Mouse (Mus musculus) limb, embryonic 14.5 days (tissue): ENCODE measurements around the gene Fgf11. TPM values are rescaled to one million over a fixed set of nuclear protein-coding genes. Genes with fewer than 3 reads are reported as not detected.

Source experiments
- ATAC-seq: fragments of 200-750 bp; cut with Nextera tagmentation; 2 replicates; pipeline ENCODE4 v1.8.0; 2017; ENCODE audit warnings: low read depth, moderate number of reproducible peaks, moderate TSS enrichment; ENCODE audit not compliant: low FRiP score
- DNase-seq: peaks from one replicate; pipeline ENCODE4 v3.0.0-alpha.2; 2015; ENCODE audit warnings: low spot score
- H3K27ac ChIP-seq: fragments of 300-500 bp; sonication (generic); replicated peaks from 2 replicates; pipeline ENCODE4 v1.5.1; 2014; ENCODE audit warnings: low read depth, mild to moderate bottlenecking, low read length, moderate library complexity, mixed read lengths
- H3K27me3 ChIP-seq: fragments of 300-500 bp; sonication (generic); 2 replicates; pipeline ENCODE4 v1.6.1; 2014; ENCODE audit warnings: low read length, mixed read lengths; ENCODE audit not compliant: control insufficient read depth, insufficient read depth
- H3K36me3 ChIP-seq: fragments of 300-500 bp; sonication (generic); 2 replicates; pipeline ENCODE4 v1.6.1; 2014; ENCODE audit warnings: mild to moderate bottlenecking, low read length, moderate library complexity, mixed read lengths; ENCODE audit not compliant: control insufficient read depth, insufficient read depth
- H3K4me1 ChIP-seq: fragments of 300-500 bp; sonication (generic); 2 replicates; pipeline ENCODE4 v1.6.1; 2014; ENCODE audit warnings: antibody characterized with exemption, low read length, mixed read lengths; ENCODE audit not compliant: control insufficient read depth, insufficient read depth
- H3K4me2 ChIP-seq: fragments of 300-500 bp; sonication (generic); replicated peaks from 2 replicates; pipeline ENCODE4 v1.6.1; 2014; ENCODE audit warnings: low read depth, mild to moderate bottlenecking, low read length, moderate library complexity; ENCODE audit not compliant: severe bottlenecking
- H3K4me3 ChIP-seq: fragments of 300-500 bp; sonication (generic); replicated peaks from 2 replicates; pipeline ENCODE4 v1.5.1; 2014; ENCODE audit warnings: low read length
- H3K9ac ChIP-seq: fragments of 300-500 bp; sonication (generic); 2 replicates; pipeline ENCODE4 v1.6.1; 2014; ENCODE audit warnings: mild to moderate bottlenecking, low read depth, low read length, moderate library complexity; ENCODE audit not compliant: severe bottlenecking
- H3K9me3 ChIP-seq: fragments of 300-500 bp; sonication (generic); 2 replicates; pipeline ENCODE4 v1.6.1; 2016; ENCODE audit warnings: low read length; ENCODE audit not compliant: control insufficient read depth
- POLR2A ChIP-seq: fragments of 200-500 bp; IDR thresholded peaks from 2 replicates; pipeline ENCODE4 v1.8.0; 2012; ENCODE audit warnings: inconsistent platforms, mild to moderate bottlenecking, moderate library complexity, borderline replicate concordance; ENCODE audit not compliant: insufficient read depth, insufficient read length; ENCODE audit errors: extremely low read depth
- WGBS: fragments of 180-500 bp; shearing (Covaris S2); extraction: QIAGEN DNeasy Blood & Tissue Kit; methylation state at CpG from one replicate; pipeline ENCODE4 v1.1.7; 2014; 5-methylcytosine and 5-hydroxymethylcytosine counted together
- polyA plus RNA-seq, 2 experiments: library from polyadenylated mRNA; depleted of rRNA in 1 of 2; stranded (reverse) in 1 of 2; unstranded in 1 of 2; fragments of >200 nt; fragmentation: Nextera tagmentation in 1 of 2; extraction: Ambion mirVana in 1 of 2; gene quantifications; 2 replicates each; pipeline versions ENCODE4 v1.2.1 to v1.2.3; 2012 to 2014

Fgf11 gene
- polyA plus RNA-seq, 2 experiments: 2.2 to 17.2 TPM

- Histone ChIP-seq H3K4me3 (peak overlapping the region; percentile 68), H3K36me3 (peaks cover 40% of the 10 kb centered on the region), H3K27me3 (no peaks in the 10 kb centered on the region), H3K27ac (peak overlapping the region; percentile 84), H3K9ac (peak overlapping the region; percentile 85), H3K9me3 (no peaks in the 10 kb centered on the region), H3K4me1 (peaks cover 17% of the 10 kb centered on the region), H3K4me2 (peak overlapping the region; percentile 93)
- 10% methylated on average over 37 of the region's 37 CpGs for WGBS
- ATAC-seq: peak; percentile 34
- TF ChIP-seq POLR2A: no peak
- DNase-seq: peak; percentile 16
These were observed 45.4 kb upstream of the Fgf11 start for GRCm38 (mm10) chr11:69846738-69847688.

- Histone ChIP-seq H3K36me3 (peaks cover 32% of the 10 kb centered on the region), H3K9me3 (no peaks in the 10 kb centered on the region), H3K4me2 (peak within 1 kb of the TSS; percentile 93), H3K27ac (peak within 1 kb of the TSS; percentile 84), H3K4me3 (peak within 1 kb of the TSS; percentile 68), H3K27me3 (no peaks in the 10 kb centered on the region), H3K4me1 (peaks cover 17% of the 10 kb centered on the region), H3K9ac (peak within 1 kb of the TSS; percentile 85)
- DNase-seq (peak; percentile 91), ATAC-seq (peak; percentile 95)
- TF ChIP-seq POLR2A: no peak
- WGBS: under 1% methylated on average over 33 of the region's 38 CpGs
These were observed 44.6 kb upstream of the Fgf11 start, which contains the start of gene Plscr3 for GRCm38 (mm10) chr11:69846198-69846680. TSS of gene Plscr3 (plus strand) at chr11:69846376.

GRCm38 (mm10) chr11:69838714-69839104 lies 37.1 kb upstream of the Fgf11 start:
- TF ChIP-seq POLR2A: no peak
- DNase-seq: peak; percentile 20
- 2% methylated on average over 7 of the region's 7 CpGs for WGBS

GRCm38 (mm10) chr11:69837952-69838713 lies 36.5 kb upstream of the Fgf11 start, which contains the start of gene Tmem256:
TSS of gene Tmem256 (plus strand) at chr11:69838514.
- Histone ChIP-seq H3K36me3 (peaks cover 12% of the 10 kb centered on the region; the same call in 1 of the 2 replicates), H3K9ac (peak within 1 kb of the TSS; percentile 71), H3K4me3 (peak within 1 kb of the TSS; percentile 73), H3K4me2 (peak within 1 kb of the TSS; percentile 95), H3K27me3 (peaks cover 5% of the 10 kb centered on the region; the same call in 1 of the 2 replicates), H3K27ac (peak within 1 kb of the TSS; percentile 83), H3K4me1 (peaks cover 37% of the 10 kb centered on the region), H3K9me3 (no peaks in the 10 kb centered on the region)
- 0 out of 2 replicates have a peak, but pooled peaks have one; percentile 69 for TF ChIP-seq POLR2A
- DNase-seq: peak; percentile 100
- WGBS: 0% methylated on average over 34 of the region's 34 CpGs
- peak; percentile 92 for ATAC-seq

More at GRCm38 (mm10) chr11:69838714-69839104, 37.1 kb upstream of the Fgf11 start:
- H3K4me1 ChIP-seq: peaks cover 33% of the 10 kb centered on the region
- H3K4me2 ChIP-seq: peak overlapping the region; percentile 50
- peak overlapping the region; percentile 73 for H3K4me3 ChIP-seq
- no peaks in the 10 kb centered on the region for H3K9me3 ChIP-seq
- no peak for ATAC-seq
- H3K36me3 ChIP-seq: peaks cover 6% of the 10 kb centered on the region; the same call in 1 of the 2 replicates
- peaks cover 2% of the 10 kb centered on the region; the same call in 1 of the 2 replicates for H3K27me3 ChIP-seq
- peak overlapping the region; percentile 63 for H3K9ac ChIP-seq
- peak overlapping the region; percentile 83 for H3K27ac ChIP-seq
